Mouse (Mus musculus) right cerebral cortex, postnatal 4 days (tissue): ENCODE results near the gene Lbx1.
A peak's percentile ranks its signal among the peaks of the same experiment; 100 is the strongest.

Source experiments
- DNase-seq: peaks from one replicate; pipeline ENCODE4 v3.0.0-alpha.2; 2022

Gene Lbx1

GRCm38 (mm10) chr19:45233496-45234127, 2.0 kb downstream of the Lbx1 start:
- peak; percentile 24 for DNase-seq

- no peak for DNase-seq
Observed at GRCm38 (mm10) chr19:45232443-45233410, 2.9 kb downstream of the Lbx1 start.

GRCm38 (mm10) chr19:45232036-45232410, 3.6 kb downstream of the Lbx1 start:
- no peak for DNase-seq

GRCm38 (mm10) chr19:45231383-45232035, 4.1 kb downstream of the Lbx1 start:
- no peak for DNase-seq

GRCm38 (mm10) chr19:45230848-45231382, 4.7 kb downstream of the Lbx1 start:
- DNase-seq, result no peak

- no peak for DNase-seq
Observed at GRCm38 (mm10) chr19:45230201-45230611, 5.4 kb downstream of the Lbx1 start.

- DNase-seq, result no peak
Observed at GRCm38 (mm10) chr19:45229378-45230135, 6.1 kb downstream of the Lbx1 start.

GRCm38 (mm10) chr19:45228781-45229180, 6.8 kb downstream of the Lbx1 start:
- no peak for DNase-seq

GRCm38 (mm10) chr19:45228097-45228496, 7.5 kb downstream of the Lbx1 start:
- DNase-seq, result no peak

- no peak for DNase-seq
Observed at GRCm38 (mm10) chr19:45227671-45228070, 7.9 kb downstream of the Lbx1 start.

- DNase-seq, result no peak
Observed at GRCm38 (mm10) chr19:45227049-45227448, 8.6 kb downstream of the Lbx1 start.

GRCm38 (mm10) chr19:45226246-45226645, 9.4 kb downstream of the Lbx1 start:
- no peak for DNase-seq

GRCm38 (mm10) chr19:45225130-45225529, 10.5 kb downstream of the Lbx1 start:
- no peak for DNase-seq

GRCm38 (mm10) chr19:45224286-45224559, 11.4 kb downstream of the Lbx1 start:
- DNase-seq, result no peak

- no peak for DNase-seq
Observed at GRCm38 (mm10) chr19:45223413-45224285, 12.0 kb downstream of the Lbx1 start.

- DNase-seq, result no peak
Observed at GRCm38 (mm10) chr19:45222141-45222782, 13.3 kb downstream of the Lbx1 start.

- DNase-seq, result no peak
Observed at GRCm38 (mm10) chr19:45221458-45221783, 14.2 kb downstream of the Lbx1 start.

GRCm38 (mm10) chr19:45220593-45221457, 14.8 kb downstream of the Lbx1 start:
- peak; percentile 81 for DNase-seq

- no peak for DNase-seq
Observed at GRCm38 (mm10) chr19:45216240-45216639, 19.4 kb downstream of the Lbx1 start.

- no peak for DNase-seq
Observed at GRCm38 (mm10) chr19:45215431-45215830, 20.2 kb downstream of the Lbx1 start.
